Mouse (Mus musculus): ENCODE data around the gene Cerk. TPM values are rescaled to one million over a fixed set of nuclear protein-coding genes. Genes with fewer than 3 reads are reported as not detected.
"Not testable (repeated sequence)": the region's sequence is repeated elsewhere in the genome, so short reads cannot be mapped to it uniquely, and the experiment has no call there.

Gene Cerk
- polyA plus RNA-seq, 1 experiment, result 20.8 TPM

DNA sequence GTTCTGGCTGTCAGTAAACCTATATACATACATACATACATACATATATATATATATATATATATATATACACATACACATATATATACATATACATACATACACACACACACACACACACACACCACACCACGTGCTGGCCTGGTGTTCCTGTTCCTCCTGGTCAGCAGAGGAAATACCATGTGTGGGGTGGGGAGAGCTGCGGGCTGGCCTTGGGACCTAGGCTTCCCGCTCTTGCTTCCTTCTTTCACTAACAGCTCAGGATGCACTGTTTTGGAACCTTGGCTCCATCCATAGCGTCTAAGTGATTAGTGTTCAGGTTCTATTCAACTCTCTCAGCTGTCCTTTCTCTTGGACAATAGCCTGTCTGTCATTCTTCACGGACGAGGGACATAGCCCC lies 80.2 kb downstream of the Cerk start:
- TF ChIP-seq CTCF (conservative IDR thresholded peaks at IDR 0.05; ENCODE audit: insufficient read depth, insufficient read length, low read depth, low read length) (no peak), POLR2A (IDR thresholded peaks at IDR 0.05; ENCODE audit: low read depth, low read length) (no peak)

GRCm38 (mm10) chr15:86105345-86105697 lies 80.6 kb downstream of the Cerk start:
- Histone ChIP-seq H3K27ac (ENCODE audit: insufficient read depth, low read depth, low read length) (no peak overlapping the region), H3K36me3 (ENCODE audit: control insufficient read depth, insufficient read depth, low read length) (no peaks in the 10 kb centered on the region), H3K4me3 (ENCODE audit: insufficient read depth, low read depth, low read length) (no peak overlapping the region), H3K27me3 (replicated peaks; ENCODE audit: control insufficient read depth, insufficient read depth, low read length) (no peaks in the 10 kb centered on the region), H3K4me1 (ENCODE audit: control insufficient read depth, insufficient read depth, low read length) (no peaks in the 10 kb centered on the region)
- 88% methylated on average over 7 of the region's 7 CpGs for WGBS
- TF ChIP-seq CTCF (conservative IDR thresholded peaks at IDR 0.05; ENCODE audit: insufficient read depth, insufficient read length, low read depth, low read length), result no peak
- no peak for TF ChIP-seq POLR2A (IDR thresholded peaks at IDR 0.05; ENCODE audit: low read depth, low read length)
- DNase-seq, result no peak

More for the DNA sequence above, 80.2 kb downstream of the Cerk start:
- Histone ChIP-seq H3K36me3 (ENCODE audit: control insufficient read depth, insufficient read depth, low read length) (no peaks in the 10 kb centered on the region), H3K4me3 (ENCODE audit: insufficient read depth, low read depth, low read length) (no peak overlapping the region), H3K27ac (ENCODE audit: insufficient read depth, low read depth, low read length) (no peak overlapping the region), H3K27me3 (replicated peaks; ENCODE audit: control insufficient read depth, insufficient read depth, low read length) (no peaks in the 10 kb centered on the region), H3K4me1 (ENCODE audit: control insufficient read depth, insufficient read depth, low read length) (no peaks in the 10 kb centered on the region)
- 61% methylated on average over 6 of the region's 6 CpGs for WGBS
- DNase-seq, result peak; percentile 54

DNA sequence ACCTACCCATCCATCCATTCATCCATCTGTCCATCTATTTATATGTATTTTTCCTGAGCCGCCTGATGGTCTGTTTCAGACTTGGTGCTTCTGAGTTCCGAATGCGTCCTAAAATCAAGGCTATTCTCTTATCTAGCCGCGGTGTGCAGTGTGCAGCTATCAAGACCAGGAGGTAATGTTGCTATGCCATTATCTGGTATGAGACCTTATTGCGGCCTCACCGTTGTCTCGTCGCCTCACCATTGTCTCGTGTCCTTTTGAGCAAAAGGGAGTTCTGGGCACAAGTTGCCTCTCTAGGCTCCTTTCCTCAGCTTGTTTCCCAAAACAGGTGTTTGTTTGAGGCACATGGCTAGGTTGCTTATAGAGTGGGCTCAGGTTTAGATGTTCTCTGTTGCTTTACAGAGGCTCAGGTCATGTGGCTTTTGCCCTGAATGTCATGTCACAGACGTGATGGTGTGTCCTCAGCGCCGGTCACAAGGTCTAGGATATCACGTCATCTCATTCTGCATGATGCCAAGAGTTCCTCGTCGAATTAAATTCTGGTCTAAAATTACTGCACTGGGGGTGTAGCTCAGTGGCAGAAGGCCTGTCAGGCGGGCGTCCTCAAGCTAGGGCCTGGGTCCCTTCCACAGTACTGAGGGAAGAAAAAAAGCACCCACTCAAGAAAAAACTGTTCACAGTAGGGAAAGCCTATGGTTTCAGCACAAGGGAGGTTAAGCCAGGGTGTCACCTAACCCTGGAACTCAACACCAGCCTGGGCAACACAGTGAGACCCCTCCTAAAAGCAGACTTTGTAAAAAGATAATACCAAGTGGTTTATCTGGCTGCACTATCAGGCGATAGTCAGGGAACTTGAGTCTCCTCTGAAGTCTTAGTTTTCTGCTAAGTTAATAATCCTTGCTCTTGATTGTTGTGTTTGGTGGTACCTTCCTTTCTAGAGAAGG lies 81.3 kb downstream of the Cerk start:
- TF ChIP-seq POLR2A (IDR thresholded peaks at IDR 0.05; ENCODE audit: low read depth, low read length), result no peak
- H3K27ac ChIP-seq (ENCODE audit: insufficient read depth, low read depth, low read length), result no peak overlapping the region
- H3K4me3 ChIP-seq (ENCODE audit: insufficient read depth, low read depth, low read length), result no peak overlapping the region
- H3K27me3 ChIP-seq (replicated peaks; ENCODE audit: control insufficient read depth, insufficient read depth, low read length), result no peaks in the 10 kb centered on the region
- no peak for DNase-seq
- no peaks in the 10 kb centered on the region for H3K36me3 ChIP-seq (ENCODE audit: control insufficient read depth, insufficient read depth, low read length)
- 88% methylated on average over 19 of the region's 19 CpGs for WGBS
- H3K4me1 ChIP-seq (ENCODE audit: control insufficient read depth, insufficient read depth, low read length), result no peaks in the 10 kb centered on the region

GRCm38 (mm10) chr15:86102308-86102707 lies 83.6 kb downstream of the Cerk start:
- Histone ChIP-seq H3K36me3 (ENCODE audit: control insufficient read depth, insufficient read depth, low read length) (no peaks in the 10 kb centered on the region), H3K27me3 (replicated peaks; ENCODE audit: control insufficient read depth, insufficient read depth, low read length) (no peaks in the 10 kb centered on the region), H3K4me1 (ENCODE audit: control insufficient read depth, insufficient read depth, low read length) (no peaks in the 10 kb centered on the region), H3K27ac (ENCODE audit: insufficient read depth, low read depth, low read length) (no peak overlapping the region), H3K4me3 (ENCODE audit: insufficient read depth, low read depth, low read length) (no peak overlapping the region)
- TF ChIP-seq POLR2A (IDR thresholded peaks at IDR 0.05; ENCODE audit: low read depth, low read length) (no peak), CTCF (conservative IDR thresholded peaks at IDR 0.05; ENCODE audit: insufficient read depth, insufficient read length, low read depth, low read length) (no peak)
- 89% methylated on average over 15 of the region's 15 CpGs for WGBS
- no peak for DNase-seq

DNA sequence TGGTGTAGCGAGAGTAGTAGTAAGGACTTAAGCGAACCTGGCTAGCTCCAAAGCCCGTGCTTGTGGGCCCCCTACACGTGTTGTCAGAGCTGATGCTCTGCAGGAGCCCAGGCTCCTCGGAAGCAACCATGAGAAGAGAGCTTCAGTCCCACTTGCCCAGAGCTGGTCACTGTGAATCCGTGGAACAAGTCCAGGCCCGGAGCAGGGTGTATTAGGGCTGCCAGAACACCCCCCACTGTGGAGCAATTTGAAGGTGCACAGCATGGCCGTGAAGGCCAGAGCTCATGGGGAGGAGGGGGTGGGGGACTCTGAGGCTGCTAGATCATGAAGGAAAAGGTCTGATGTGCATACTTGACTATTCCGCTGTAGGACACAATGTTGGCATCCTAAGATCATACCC lies 84.4 kb downstream of the Cerk start:
- Histone ChIP-seq H3K4me3 (ENCODE audit: insufficient read depth, low read depth, low read length) (no peak overlapping the region), H3K27ac (ENCODE audit: insufficient read depth, low read depth, low read length) (no peak overlapping the region), H3K4me1 (ENCODE audit: control insufficient read depth, insufficient read depth, low read length) (no peaks in the 10 kb centered on the region), H3K36me3 (ENCODE audit: control insufficient read depth, insufficient read depth, low read length) (no peaks in the 10 kb centered on the region), H3K27me3 (replicated peaks; ENCODE audit: control insufficient read depth, insufficient read depth, low read length) (no peaks in the 10 kb centered on the region)
- WGBS, result 89% methylated on average over 9 of the region's 9 CpGs
- DNase-seq, result no peak
- no peak for TF ChIP-seq POLR2A (IDR thresholded peaks at IDR 0.05; ENCODE audit: low read depth, low read length)
- TF ChIP-seq CTCF (conservative IDR thresholded peaks at IDR 0.05; ENCODE audit: insufficient read depth, insufficient read length, low read depth, low read length), result no peak

DNA sequence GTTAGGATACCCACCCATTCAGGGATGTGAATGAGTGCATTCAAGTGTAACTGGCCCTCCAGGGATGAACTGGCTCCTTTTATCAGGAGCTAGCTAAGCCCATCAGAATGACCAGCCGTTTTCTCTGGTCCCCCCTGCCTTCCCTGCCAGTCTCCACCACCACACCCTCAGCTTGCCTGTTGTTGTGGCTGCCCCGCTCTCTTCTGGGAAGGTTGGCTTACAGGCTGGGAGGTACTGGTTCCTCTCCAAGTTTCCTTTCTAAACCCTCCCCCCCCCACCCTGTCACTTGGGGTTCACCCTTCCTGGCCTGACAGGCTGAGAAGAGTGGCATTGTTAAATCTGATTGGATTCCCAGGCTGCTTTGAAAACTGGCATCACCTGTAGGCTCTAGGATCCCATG lies 88.1 kb downstream of the Cerk start:
- H3K4me3 ChIP-seq (ENCODE audit: insufficient read depth, low read depth, low read length), result no peak overlapping the region
- H3K27me3 ChIP-seq (replicated peaks; ENCODE audit: control insufficient read depth, insufficient read depth, low read length), result no peaks in the 10 kb centered on the region
- peaks cover 2% of the 10 kb centered on the region; the same call in 1 of the 2 replicates for H3K4me1 ChIP-seq (ENCODE audit: control insufficient read depth, insufficient read depth, low read length)
- 66% methylated on average over 2 of the region's 2 CpGs for WGBS
- no peak for DNase-seq
- no peaks in the 10 kb centered on the region for H3K36me3 ChIP-seq (ENCODE audit: control insufficient read depth, insufficient read depth, low read length)
- no peak for TF ChIP-seq CTCF (conservative IDR thresholded peaks at IDR 0.05; ENCODE audit: insufficient read depth, insufficient read length, low read depth, low read length)
- TF ChIP-seq POLR2A (IDR thresholded peaks at IDR 0.05; ENCODE audit: low read depth, low read length), result no peak
- H3K27ac ChIP-seq (ENCODE audit: insufficient read depth, low read depth, low read length), result no peak overlapping the region

DNA sequence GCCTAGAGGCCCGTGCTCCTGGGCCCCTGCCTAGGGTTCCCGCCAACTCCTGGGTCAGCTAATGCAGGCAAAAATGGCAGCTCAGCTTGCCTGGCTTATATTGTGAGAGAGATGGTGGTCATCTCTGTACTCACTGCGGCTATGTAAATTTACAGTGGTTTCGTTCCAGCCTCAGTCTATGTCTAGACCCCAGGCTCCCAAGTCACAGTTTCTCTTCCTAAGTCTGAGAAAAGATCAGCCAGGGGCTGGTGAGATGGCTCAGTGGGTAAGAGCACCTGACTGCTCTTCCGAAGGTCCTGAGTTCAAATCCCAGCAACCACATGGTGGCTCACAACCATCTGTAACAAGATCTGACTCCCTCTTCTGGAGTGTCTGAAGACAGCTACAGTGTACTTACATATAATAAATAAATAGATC lies 89.3 kb downstream of the Cerk start:
- H3K4me3 ChIP-seq (ENCODE audit: insufficient read depth, low read depth, low read length); H3K36me3 ChIP-seq (ENCODE audit: control insufficient read depth, insufficient read depth, low read length); H3K27me3 ChIP-seq (replicated peaks; ENCODE audit: control insufficient read depth, insufficient read depth, low read length); DNase-seq; H3K27ac ChIP-seq (ENCODE audit: insufficient read depth, low read depth, low read length): not testable (repeated sequence)
- 96% methylated on average over 5 of the region's 5 CpGs for whole genome bisulfite sequencing
- H3K4me1 ChIP-seq (ENCODE audit: control insufficient read depth, insufficient read depth, low read length), result peaks cover 11% of the 10 kb centered on the region
